Mouse (Mus musculus): ENCODE measurements around the gene Gm10134.

The Gm10134 gene

DNA sequence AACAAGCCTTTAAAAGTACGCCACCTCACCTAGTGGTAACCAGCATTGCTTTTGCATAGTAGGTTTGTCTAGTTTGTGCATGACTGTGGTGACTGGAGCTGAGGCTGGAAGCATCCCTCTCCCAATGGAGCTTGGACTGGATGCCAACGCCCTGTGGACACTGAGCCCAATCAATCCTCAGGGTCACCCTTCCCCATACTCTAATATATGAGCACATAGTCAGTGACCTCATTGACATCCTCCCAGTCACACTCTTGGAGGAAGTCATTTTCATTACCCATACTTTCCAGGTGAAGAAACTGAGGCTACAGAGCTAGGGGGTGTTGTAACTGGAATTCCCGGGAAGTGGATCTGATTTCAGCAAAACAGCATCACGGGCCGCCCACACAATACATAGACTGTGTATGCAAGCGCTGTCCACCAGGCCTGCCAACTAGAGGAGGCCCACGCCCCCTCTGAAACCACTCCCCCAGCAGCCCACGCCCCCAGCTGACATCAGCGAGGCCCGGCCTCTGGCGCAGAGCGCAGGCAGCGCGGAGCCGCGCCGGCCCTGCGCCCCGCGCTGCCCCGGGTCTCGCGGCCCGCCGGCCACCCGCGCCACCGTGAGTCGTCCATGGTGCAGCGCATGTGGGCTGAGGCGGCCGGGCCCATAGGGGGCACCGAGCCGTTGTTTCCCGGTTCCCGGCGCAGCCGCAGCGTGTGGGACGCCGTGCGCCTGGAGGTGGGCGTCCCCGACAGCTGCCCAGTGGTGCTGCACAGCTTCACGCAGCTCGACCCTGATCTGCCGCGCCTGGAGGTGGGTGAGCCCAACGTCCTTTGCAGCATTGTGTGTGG lies 27.3 kb downstream of the Gm10134 start:
- DNase-seq (ENCODE audit: low spot score), result peak; percentile 80

GRCm38 (mm10) chr2:28533901-28534435 lies 28.1 kb downstream of the Gm10134 start:
- DNase-seq (ENCODE audit: low spot score), result no peak

GRCm38 (mm10) chr2:28534436-28535262 lies 28.8 kb downstream of the Gm10134 start:
- no peak for DNase-seq (ENCODE audit: low spot score)

GRCm38 (mm10) chr2:28535263-28535540 lies 29.3 kb downstream of the Gm10134 start:
- no peak for DNase-seq (ENCODE audit: low spot score)

DNA sequence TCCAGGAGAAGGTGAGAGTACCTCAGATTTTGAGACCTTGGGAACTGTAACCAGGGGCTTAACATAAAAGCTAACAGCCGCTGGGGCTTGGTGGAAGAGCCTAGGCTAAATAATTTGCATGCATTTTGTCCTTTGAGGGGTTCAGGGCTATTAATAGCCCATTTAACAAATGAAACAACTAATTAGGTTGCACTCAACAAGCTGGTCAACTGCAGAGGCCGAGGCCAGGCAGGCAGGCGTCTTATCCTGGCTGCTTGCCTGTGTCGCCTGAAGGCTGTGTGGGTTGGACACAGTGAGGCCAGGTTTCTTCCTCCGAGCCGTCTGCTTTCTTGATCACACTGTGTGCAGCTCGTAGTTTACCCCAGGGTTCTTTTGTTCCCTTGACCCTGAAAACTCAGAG lies 29.8 kb downstream of the Gm10134 start:
- no peak for DNase-seq (ENCODE audit: low spot score)

GRCm38 (mm10) chr2:28536166-28536565 lies 30.3 kb downstream of the Gm10134 start:
- no peak for DNase-seq (ENCODE audit: low spot score)

DNA sequence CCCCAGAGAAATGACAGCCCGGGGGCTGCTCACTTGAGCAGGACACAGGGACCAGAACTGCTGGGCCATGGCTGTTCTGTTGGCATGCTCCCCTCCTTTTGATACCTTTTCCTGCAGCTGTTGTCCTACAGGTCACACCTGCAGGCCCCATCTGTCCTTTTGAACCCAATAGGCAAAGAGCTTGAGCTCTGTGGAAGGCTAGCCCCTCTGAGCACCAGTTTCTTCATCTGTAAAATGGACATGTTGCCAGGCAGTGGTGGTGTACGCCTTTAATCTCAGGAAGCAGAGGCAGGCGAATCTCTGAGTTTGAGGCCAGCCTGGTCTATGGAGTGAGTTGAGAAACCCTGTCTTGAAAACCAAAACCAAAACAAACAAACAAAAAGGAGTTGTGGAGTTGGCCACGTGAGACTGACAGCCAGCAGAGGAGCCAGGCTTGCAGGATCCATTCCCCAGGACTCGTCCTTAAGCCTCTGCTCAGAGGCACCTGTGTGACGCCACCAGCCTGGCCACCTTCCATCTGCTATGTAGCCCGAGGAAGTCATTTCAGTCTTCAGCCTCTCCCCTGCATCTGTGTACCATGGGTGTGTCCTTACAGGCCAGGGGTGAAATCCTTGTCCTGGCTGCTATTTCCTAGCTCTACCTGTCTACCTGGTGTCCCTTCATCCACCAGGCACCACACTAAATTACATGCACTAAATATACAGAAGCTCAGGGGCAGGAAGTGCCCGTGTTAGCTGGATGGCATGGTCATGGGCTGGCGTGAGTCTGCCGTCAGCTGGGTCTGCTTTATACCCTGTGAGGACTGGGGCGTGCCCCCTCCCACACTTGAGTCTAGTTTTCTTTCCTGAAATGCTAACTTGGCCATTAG lies 31.1 kb downstream of the Gm10134 start:
- no peak for DNase-seq (ENCODE audit: low spot score)

DNA sequence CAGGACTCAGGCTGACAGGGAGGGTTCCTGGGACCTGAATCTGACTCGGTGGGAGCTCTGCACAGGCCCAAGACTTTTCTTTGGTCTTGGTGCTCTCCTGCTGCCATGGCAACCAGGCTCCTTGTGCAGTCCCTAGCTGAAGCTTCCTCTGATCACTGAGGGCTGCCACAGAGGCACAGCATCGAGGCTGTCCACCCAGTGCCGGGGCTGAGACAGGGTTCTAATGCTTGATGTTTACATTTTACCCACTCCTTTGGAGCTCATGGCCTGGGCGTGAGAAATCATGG lies 31.7 kb downstream of the Gm10134 start:
- no peak for DNase-seq (ENCODE audit: low spot score)

DNA sequence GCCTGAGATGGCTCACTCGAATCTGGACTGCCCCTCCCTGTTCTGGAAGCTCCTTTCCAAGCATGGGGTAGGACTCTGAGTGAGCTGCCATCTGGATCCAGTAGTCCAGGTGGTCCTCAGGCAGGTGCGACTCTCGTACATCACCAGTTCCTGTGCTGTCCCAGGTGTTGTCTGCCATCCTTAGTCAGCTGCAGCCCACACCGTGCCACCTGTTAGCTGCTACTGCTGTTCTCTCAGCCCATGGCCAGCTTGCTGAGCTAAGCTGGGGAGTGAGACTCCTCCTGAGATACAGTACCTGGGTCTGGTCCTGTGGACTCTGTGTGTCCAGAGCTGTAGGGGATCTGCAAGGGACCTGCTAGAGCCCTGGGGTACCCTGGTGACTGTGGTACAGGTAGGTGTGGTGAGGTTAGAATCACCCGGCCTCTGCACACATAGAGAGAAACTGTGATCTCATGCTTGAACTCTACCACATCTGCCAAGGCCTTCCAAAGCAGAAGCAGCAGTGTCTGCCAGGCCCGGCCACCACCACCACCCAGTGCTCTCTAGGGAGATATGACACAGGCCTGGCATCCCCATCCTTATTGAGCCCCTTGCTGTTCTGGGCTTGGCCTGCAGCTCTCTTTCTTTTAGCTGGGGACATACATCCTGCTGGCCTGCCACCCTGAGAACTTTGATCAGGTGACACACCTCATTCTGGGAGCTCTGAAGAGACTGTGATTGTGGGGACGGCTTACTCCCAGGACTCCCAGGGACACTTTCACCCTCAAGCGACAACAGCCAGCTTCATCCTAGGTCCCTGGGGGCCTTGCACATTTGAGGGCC lies 32.3 kb downstream of the Gm10134 start:
- DNase-seq (ENCODE audit: low spot score), result no peak

GRCm38 (mm10) chr2:28538817-28539128 lies 32.9 kb downstream of the Gm10134 start:
- no peak for DNase-seq (ENCODE audit: low spot score)

- DNase-seq (ENCODE audit: low spot score), result no peak
Measured at GRCm38 (mm10) chr2:28539206-28539605, 33.3 kb downstream of the Gm10134 start.

DNA sequence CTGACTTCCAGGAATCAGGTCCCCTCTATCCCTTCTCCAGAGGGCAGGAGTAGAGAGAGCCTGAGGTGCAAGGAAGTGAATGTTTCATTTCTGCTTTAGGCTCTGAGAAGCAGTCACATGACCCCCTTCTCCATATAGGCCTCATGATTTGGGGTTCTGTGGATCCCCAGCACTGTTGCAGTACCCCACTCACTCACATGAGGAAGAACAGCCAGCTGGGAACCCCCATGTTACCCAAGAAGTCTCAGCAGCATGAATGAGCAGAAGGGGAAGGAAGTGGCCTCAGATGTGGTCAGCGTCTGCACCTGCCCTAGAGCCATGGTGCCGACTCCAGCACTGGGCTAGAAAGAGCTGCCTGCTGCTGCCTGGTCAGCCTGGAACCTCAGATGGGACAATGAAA lies 34.1 kb downstream of the Gm10134 start:
- no peak for DNase-seq (ENCODE audit: low spot score)

DNA sequence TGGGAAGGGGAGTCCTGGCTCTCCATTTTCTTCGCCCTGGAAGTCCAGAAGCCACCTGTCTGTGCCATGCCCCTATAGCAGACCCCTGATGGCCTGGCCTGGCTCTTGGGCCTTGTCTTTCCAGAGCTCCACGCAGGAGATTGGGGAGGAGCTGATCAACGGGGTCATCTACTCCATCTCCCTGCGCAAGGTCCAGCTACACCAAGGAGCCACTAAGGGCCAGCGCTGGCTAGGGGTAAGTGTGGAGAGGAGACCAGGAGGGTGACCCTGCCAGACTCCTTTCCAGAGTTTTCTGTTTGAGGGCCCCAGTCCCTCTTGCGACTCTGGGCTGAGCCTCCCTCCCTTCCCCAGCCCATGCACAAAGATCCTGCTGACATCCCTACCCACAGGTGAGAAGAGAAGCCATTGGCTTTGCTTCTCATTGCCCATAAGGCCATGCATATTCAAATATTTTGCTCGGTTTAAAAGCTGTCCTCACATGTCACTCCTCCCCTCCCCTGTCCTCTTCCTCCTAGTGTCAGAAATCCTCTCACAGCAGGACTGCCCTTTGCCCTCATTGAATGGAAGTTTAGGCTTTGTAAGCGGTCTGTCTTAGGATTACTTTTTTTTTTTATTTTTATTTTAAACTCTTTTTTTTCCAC lies 34.8 kb downstream of the Gm10134 start:
- no peak for DNase-seq (ENCODE audit: low spot score)

- DNase-seq (ENCODE audit: low spot score), result no peak
Measured at GRCm38 (mm10) chr2:28543894-28544293, 38.0 kb downstream of the Gm10134 start.

- DNase-seq (ENCODE audit: low spot score), result no peak
Measured at GRCm38 (mm10) chr2:28545976-28546375, 40.1 kb downstream of the Gm10134 start.

GRCm38 (mm10) chr2:28546560-28546959 lies 40.7 kb downstream of the Gm10134 start:
- DNase-seq (ENCODE audit: low spot score), result no peak

GRCm38 (mm10) chr2:28547237-28548172 lies 41.6 kb downstream of the Gm10134 start:
- DNase-seq (ENCODE audit: low spot score), result no peak

GRCm38 (mm10) chr2:28549157-28549556 lies 43.3 kb downstream of the Gm10134 start:
- DNase-seq (ENCODE audit: low spot score), result no peak

DNA sequence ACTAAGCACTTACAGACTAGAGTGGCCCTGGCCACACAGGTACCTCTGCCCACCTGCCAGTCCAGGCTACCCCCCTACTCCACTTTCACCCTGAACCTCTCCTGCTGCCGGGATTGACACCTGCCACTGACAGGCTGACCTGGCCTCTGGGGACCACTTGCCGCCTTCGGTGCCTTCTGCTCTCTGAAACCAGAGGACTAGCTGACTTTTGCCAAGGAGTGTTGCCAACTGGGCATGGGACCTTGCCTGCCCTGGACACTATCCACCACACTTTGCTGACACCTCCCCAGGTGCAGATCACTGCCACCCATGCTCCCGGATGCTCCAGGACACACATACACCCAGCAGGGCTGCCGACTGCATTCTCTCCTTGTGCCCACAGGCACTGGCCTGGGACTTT lies 46.4 kb downstream of the Gm10134 start:
- no peak for DNase-seq (ENCODE audit: low spot score)

Measured in layer of hippocampus, adult 9-10 months (tissue).